Mouse (Mus musculus) megakaryocyte-erythroid progenitor cell, adult 5-6 weeks (primary cell): ENCODE measurements at regions not wholly inside any gene's neighbourhood (a gene's known extent, or its start where the extent isn't known, plus 50 kb on each side); places are given as distances from the start of the nearest gene placed in this dataset.

ENCODE experiments used
- ATAC-seq: replicated peaks from 2 replicates; pipeline ENCODE4 v1.8.0; 2016; ENCODE audit warnings: mild to moderate bottlenecking, inconsistent platforms; ENCODE audit not compliant: severe bottlenecking, poor library complexity, low FRiP score, low TSS enrichment

DNA sequence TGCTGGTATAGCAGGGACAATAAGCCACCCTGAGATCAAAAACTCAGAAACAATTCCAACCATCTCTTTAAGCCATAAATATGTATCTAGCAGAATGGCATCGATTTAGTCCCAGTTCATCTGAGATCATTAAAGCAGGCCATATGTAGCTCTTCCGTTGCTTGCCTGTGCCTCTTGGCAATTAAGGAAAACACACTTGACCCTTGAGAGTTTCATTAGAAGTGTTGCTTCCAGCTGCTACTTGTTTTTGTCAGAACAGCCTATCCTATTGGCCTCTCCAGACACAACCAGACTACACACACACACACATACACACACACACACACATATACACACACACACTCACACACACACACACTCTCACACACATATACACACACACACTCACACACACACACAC is 71.5 kb upstream of the Actbl2 start:
- no peak for ATAC-seq

DNA sequence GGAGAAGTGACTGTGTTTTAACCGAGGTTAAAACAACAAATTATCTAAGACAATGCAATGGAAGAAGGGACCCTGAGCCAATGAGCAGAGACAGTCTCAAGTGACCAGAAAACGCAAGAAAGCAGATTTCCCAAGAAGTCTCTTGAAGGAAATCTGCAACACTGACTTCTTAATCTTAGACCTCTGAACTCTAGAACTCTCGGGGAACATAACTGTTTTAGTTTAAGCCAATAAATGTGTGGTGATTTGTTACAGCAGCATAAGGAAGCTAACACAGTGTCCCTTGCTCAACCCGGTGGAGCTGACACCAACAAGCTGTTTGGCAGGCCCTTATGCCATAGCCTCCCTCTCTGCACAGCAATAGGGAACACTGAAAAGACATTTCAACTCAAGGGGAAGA is 69.0 kb upstream of the Actbl2 start:
- ATAC-seq, result no peak

DNA sequence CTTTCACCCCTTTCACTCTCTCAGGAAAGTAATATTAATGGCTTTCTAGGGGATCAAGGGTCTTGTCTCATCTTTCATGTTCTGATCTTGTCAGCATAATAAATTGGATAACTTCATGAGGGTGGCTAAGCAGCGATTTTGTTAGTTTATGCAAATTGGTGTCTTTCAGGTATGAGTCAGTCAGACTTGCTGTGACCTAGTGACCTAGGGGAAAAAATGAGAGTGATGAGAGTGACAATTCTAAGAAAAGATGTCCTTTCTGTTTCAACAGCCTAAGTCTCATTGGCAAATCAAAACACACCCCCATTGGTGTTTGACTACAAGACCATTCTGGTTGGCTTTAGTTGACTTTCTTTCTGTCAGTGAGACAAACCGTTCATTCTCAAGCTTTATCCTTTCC is 68.0 kb upstream of the Actbl2 start:
- no peak for ATAC-seq

DNA sequence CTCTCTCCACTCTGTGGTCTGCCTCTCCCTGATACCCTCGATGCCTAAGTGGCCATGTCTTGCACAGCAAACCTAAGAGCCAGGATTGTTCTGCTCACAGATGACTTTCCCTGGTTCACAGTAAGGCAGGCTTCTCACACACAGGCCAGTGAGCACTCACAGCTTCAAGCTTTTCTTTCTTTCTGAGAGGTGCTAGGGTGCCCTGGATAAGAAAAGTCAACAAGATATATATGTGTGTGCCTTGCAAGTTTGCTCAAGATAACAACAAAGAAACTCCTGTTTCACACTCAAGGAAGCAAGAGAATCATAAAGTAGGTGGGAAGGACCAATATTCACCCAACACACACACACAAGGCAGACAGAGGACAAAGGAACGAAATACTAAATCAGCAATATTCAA is 60.9 kb upstream of the Actbl2 start:
- ATAC-seq, result no peak

DNA sequence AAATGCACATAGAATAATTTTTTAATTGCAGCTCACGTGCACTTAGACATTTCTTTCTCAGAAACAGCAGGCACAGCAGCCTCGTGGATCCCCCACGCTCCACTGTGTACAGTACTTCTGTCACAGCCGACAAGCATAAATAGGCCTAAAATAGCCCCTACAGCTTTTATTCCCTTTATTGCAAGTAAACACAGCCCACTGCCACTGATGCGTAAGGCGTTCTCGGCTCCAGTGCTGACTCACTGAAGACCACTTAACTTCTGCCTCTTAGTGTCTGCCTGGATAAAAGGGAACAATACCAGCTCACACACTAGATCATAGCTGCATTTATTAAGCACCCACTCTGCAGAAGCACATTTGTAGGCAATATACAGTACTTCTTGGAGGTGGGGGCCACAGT is 60.5 kb upstream of the Actbl2 start:
- no peak for ATAC-seq

DNA sequence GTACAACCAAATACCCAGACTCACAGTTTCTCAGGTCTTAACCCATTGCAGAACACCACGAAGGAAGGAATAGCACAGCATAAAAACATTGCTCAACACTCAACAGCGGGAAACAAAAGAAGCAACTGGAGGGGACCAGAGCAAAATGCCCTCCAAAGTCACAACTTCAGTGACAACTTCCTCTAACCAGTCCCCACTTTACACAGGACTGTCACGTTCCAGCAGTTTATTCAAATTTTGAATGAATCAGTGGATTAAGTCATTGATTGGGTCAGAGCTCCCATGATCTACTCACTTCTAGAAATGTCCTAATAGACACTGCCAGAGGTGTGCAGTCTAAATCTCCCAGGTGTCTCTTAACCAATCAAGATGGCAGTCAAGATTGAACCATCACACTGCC is 53.3 kb upstream of the Actbl2 start:
- ATAC-seq, result no peak

DNA sequence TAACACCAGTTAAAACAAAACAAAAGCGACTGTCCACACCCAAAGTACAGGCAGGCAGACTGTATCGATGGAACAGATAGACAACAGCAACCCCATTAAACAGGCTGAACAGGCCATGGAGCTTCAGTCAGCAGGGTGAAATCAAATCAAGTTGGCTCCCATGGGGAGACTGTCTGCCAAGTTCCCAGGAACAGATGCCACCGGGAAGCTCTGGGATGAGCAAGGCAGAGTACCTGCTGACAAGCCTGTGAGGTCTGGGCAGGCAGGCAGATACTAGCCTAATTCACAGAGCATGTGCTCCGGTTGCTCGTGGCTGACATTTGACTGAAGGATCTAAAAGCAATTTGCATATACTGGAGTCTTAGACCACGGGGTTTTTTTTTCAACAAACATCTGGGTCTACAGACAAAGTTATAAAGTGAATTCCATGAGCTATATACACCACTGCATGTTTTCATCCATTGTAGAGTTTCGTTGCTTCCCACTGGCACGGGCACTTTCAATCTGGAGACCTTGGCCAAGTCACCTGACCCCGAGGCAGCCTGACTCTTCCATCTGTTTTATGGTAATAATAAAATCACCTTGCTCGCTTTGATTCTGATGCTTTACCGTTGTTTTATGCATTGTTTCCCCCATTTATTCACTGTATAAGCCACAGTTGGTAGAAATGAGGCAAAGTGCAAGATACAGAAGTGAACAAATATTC is 50.1 kb upstream of the Actbl2 start:
- ATAC-seq, result no peak
